Mouse (Mus musculus): ENCODE data around the gene Ccdc15.

DNA sequence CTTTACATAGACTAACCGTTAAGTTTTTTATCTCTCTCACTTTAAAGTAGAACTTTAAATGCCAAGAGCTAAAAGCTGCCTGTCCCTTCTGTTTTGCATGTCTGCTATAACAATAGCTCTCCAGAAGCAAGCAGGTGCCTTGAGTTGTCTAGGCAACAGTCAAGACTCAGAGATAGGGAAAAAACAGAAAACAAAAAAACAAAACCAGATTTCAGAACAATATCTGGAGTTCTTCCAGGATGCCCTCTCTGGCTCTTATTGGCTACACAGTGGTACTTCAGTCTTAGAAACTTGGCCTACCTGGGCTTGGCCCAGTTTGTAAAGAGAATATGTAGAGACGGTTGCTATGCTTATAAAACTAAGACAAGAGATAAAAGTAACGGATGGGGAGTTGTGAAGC lies 16.2 kb upstream of the Ccdc15 start:
- TF ChIP-seq CTCF (IDR thresholded peaks at IDR 0.05; ENCODE audit: control insufficient read depth, insufficient read depth, low read length) (no peak), POLR2A (IDR thresholded peaks at IDR 0.05; ENCODE audit: borderline replicate concordance, control insufficient read depth, low read depth, low read length) (no peak)
